Mouse (Mus musculus) liver, embryonic 11.5 days (tissue): ENCODE data around the gene Ppfibp2. TPM values are rescaled to one million over a fixed set of nuclear protein-coding genes. Genes with fewer than 3 reads are reported as not detected.

Experiments used
- ATAC-seq: fragments of 200-750 bp; cut with Nextera tagmentation; replicated peaks from 2 replicates; pipeline ENCODE4 v1.8.0; 2017; ENCODE audit warnings: moderate number of reproducible peaks, mild to moderate bottlenecking, moderate TSS enrichment, moderate library complexity; ENCODE audit not compliant: low FRiP score
- DNase-seq: peaks from one replicate; pipeline ENCODE4 v3.0.0-alpha.2; 2017; ENCODE audit warnings: low spot score
- H3K27ac ChIP-seq: fragments of 300-500 bp; sonication (generic); 2 replicates; pipeline ENCODE4 v1.5.1; 2014; ENCODE audit warnings: mild to moderate bottlenecking, low read depth, low read length, control low read depth
- H3K27me3 ChIP-seq: fragments of 300-500 bp; sonication (generic); replicated peaks from 2 replicates; pipeline ENCODE4 v1.6.1; 2014; ENCODE audit warnings: low read length, mixed read lengths; ENCODE audit not compliant: control insufficient read depth, insufficient read depth
- H3K36me3 ChIP-seq: fragments of 300-500 bp; sonication (generic); 2 replicates; pipeline ENCODE4 v1.6.1; 2014; ENCODE audit warnings: mild to moderate bottlenecking, low read length, moderate library complexity, mixed read lengths; ENCODE audit not compliant: control insufficient read depth, insufficient read depth
- H3K4me1 ChIP-seq: fragments of 300-500 bp; sonication (generic); replicated peaks from 2 replicates; pipeline ENCODE4 v1.6.1; 2014; ENCODE audit warnings: low read length, mixed read lengths; ENCODE audit not compliant: control insufficient read depth, insufficient read depth
- H3K4me2 ChIP-seq: fragments of 300-500 bp; sonication (generic); 2 replicates; pipeline ENCODE4 v1.6.1; 2014; ENCODE audit warnings: mild to moderate bottlenecking, control low read depth, moderate library complexity
- H3K4me3 ChIP-seq: fragments of 300-500 bp; sonication (generic); 2 replicates; pipeline ENCODE4 v1.5.1; 2014; ENCODE audit warnings: low read depth, low read length, control low read depth
- H3K9ac ChIP-seq: fragments of 300-500 bp; sonication (generic); 2 replicates; pipeline ENCODE4 v1.6.1; 2014; ENCODE audit warnings: low read depth, low read length, control low read depth
- H3K9me3 ChIP-seq: fragments of 300-500 bp; sonication (generic); 2 replicates; pipeline ENCODE4 v1.6.1; 2016; ENCODE audit warnings: low read length, inconsistent platforms, mixed read lengths; ENCODE audit not compliant: control insufficient read depth
- WGBS: fragments of 180-500 bp; shearing (Covaris S2); extraction: QIAGEN DNeasy Blood & Tissue Kit; methylation state at CpG from one replicate; pipeline ENCODE4 v1.1.7; 2014; 5-methylcytosine and 5-hydroxymethylcytosine counted together
- polyA plus RNA-seq: library from polyadenylated mRNA; unstranded; fragments of >200 nt; fragmentation: Nextera tagmentation; extraction: Ambion mirVana; gene quantifications from 2 replicates; pipeline ENCODE4 v1.2.1, GENCODE M21; 2014

The Ppfibp2 gene
- polyA plus RNA-seq, 1 experiment from 2014 or later: 9.1 TPM

DNA sequence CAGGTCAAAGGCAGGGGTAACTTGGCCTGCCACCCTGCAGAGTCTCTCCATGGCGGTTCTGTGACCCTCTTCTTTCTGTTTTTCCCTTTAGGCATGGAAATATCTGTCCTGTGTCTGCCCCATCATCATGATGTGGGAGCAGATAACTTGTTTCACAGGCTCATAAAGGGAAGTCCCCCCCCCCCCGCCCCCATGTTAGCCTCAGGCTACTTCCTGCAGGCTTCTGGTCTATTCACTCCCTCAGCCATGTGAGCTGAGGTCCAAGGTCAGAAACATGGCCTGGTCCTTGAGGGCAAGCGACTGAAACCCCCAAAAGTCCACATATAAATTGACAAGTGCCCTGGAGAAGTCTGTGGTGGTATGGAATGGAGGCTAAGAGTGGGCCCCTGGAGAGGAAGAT, 25.1 kb downstream of the Ppfibp2 start:
- no peak overlapping the region for H3K4me3 ChIP-seq
- H3K36me3 ChIP-seq: no peaks in the 10 kb centered on the region
- 46% methylated on average over 3 of the region's 3 CpGs for WGBS

GRCm38 (mm10) chr7:107624432-107624831, 29.4 kb downstream of the Ppfibp2 start:
- H3K27ac ChIP-seq: no peak overlapping the region
- H3K9ac ChIP-seq: no peak overlapping the region
- no peak for DNase-seq
- ATAC-seq: peak; percentile 41; the same call in 1 of the 2 replicates
- WGBS: 44% methylated on average over 3 of the region's 3 CpGs
- H3K4me1 ChIP-seq: no peaks in the 10 kb centered on the region
- H3K9me3 ChIP-seq: no peaks in the 10 kb centered on the region
- no peak overlapping the region for H3K4me2 ChIP-seq
- no peak overlapping the region for H3K4me3 ChIP-seq
- no peaks in the 10 kb centered on the region for H3K27me3 ChIP-seq
- no peaks in the 10 kb centered on the region for H3K36me3 ChIP-seq

More for the DNA sequence above, 25.1 kb downstream of the Ppfibp2 start:
- DNase-seq (no peak), ATAC-seq (no peak)
- H3K27me3 ChIP-seq: no peaks in the 10 kb centered on the region
- H3K9me3 ChIP-seq: no peaks in the 10 kb centered on the region
- H3K4me2 ChIP-seq: no peak overlapping the region
- no peak overlapping the region for H3K27ac ChIP-seq
- no peaks in the 10 kb centered on the region for H3K4me1 ChIP-seq
- H3K9ac ChIP-seq: no peak overlapping the region

DNA sequence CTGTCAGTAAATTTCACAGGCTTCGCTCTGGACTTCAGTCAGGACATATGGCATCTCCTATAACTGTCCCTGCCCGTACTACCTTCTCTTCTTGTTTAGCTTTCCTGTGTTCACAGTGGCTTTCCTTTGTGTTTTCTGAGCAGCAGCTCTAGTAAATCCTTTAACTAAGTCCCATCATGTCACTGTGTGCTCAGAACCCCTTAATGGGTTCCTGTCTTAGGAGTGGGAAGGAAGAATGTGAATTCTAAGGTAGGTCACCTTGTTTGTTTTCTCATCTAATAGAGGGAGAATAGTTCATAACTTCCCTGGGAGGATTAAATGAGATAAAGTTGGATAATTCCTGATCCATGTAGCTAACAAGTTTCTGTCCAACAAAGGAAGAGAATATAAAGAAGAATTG, 30.1 kb downstream of the Ppfibp2 start, which contains the start of gene 5330417H12Rik:
TSS of gene 5330417H12Rik (minus strand) at position 101 of the 400 bp plus-strand sequence.
- ATAC-seq: no peak
- no peaks in the 10 kb centered on the region for H3K36me3 ChIP-seq
- no peak within 1 kb of the TSS for H3K4me3 ChIP-seq
- no peaks in the 10 kb centered on the region for H3K27me3 ChIP-seq
- DNase-seq: no peak
- H3K4me1 ChIP-seq: no peaks in the 10 kb centered on the region
- no peak within 1 kb of the TSS for H3K27ac ChIP-seq
- H3K9ac ChIP-seq: no peak within 1 kb of the TSS
- H3K9me3 ChIP-seq: no peaks in the 10 kb centered on the region
- H3K4me2 ChIP-seq: no peak within 1 kb of the TSS
- WGBS: 78% methylated on average over 2 of the region's 2 CpGs

GRCm38 (mm10) chr7:107625781-107626180, 30.8 kb downstream of the Ppfibp2 start:
- Histone ChIP-seq H3K9me3 (no peaks in the 10 kb centered on the region), H3K27me3 (no peaks in the 10 kb centered on the region), H3K4me1 (no peaks in the 10 kb centered on the region), H3K4me2 (no peak overlapping the region), H3K9ac (no peak overlapping the region), H3K36me3 (no peaks in the 10 kb centered on the region), H3K4me3 (no peak overlapping the region), H3K27ac (no peak overlapping the region)
- WGBS: 67% methylated on average over 6 of the region's 6 CpGs
- no peak for ATAC-seq
- DNase-seq: no peak

DNA sequence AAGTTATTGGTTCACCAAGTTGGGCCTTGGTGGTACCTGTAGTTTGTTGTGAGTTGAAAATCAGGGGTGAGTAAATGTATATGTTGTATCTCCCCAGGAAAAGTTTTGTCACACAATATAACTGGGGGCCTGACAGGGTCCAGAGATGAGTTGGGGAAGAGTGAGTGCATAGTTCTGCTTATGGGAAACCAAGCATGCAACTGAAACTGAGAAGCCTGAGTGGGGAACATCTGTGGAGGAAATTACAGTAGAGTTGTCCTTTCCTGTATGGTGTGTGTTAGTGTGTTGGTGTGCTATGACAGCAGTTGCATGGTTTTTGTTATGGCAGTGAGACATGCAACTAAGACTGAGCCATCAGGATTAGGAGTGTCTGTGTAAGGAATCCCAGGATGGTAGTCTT, 33.4 kb downstream of the Ppfibp2 start:
- H3K9me3 ChIP-seq: no peaks in the 10 kb centered on the region
- H3K4me2 ChIP-seq: no peak overlapping the region
- no peaks in the 10 kb centered on the region for H3K27me3 ChIP-seq
- H3K36me3 ChIP-seq: no peaks in the 10 kb centered on the region
- H3K4me1 ChIP-seq: no peaks in the 10 kb centered on the region
- no peak for DNase-seq
- no peak overlapping the region for H3K9ac ChIP-seq
- no peak overlapping the region for H3K27ac ChIP-seq
- no peak for ATAC-seq
- H3K4me3 ChIP-seq: no peak overlapping the region

DNA sequence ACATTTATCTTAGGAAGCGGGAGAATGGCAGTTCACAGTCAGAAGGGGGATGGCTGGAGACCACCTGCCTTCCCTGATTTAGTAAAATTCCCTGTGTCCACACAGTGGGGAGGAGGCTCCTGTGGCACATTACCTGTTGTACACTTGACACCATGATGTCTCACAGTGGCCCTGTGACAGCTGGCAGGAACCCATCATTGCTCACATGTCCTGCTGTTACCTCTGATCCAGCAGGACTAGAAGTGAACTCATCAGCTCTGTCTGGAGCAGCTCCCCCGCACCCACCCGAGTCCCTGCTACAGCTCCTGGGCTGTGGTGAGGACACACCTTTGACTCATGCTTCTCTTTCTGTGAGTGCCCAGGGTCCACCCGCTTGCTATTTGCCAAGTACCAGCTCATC, 38.2 kb downstream of the Ppfibp2 start:
- Histone ChIP-seq H3K4me3 (no peak overlapping the region), H3K4me2 (no peak overlapping the region), H3K27me3 (no peaks in the 10 kb centered on the region), H3K27ac (no peak overlapping the region), H3K9ac (no peak overlapping the region), H3K9me3 (no peaks in the 10 kb centered on the region), H3K4me1 (no peaks in the 10 kb centered on the region), H3K36me3 (no peaks in the 10 kb centered on the region)
- DNase-seq (no peak), ATAC-seq (no peak)
- 90% methylated on average over 4 of the region's 4 CpGs for WGBS

DNA sequence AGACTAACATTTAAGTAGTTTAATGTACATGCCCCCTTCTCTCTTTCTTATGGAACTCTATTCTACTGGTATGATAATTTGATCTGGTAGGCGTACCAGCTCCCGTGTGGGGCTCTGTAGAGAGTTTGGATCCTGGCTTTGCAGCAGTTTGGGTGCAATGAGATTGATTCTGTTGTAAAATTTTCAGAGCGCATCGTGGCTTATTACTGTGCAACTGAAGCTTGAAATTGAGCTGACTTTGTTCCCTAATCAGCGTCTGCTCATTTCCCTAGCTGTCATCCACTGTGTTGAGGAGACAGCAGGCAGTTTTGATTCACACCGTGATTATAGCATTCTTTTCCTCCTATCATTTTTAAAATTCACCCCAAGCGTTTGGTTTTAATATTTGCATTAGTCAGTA, 42.4 kb downstream of the Ppfibp2 start:
- WGBS: 88% methylated on average over 7 of the region's 7 CpGs
- H3K4me2 ChIP-seq: no peak overlapping the region
- no peaks in the 10 kb centered on the region for H3K36me3 ChIP-seq
- no peak overlapping the region for H3K4me3 ChIP-seq
- no peaks in the 10 kb centered on the region for H3K4me1 ChIP-seq
- H3K9me3 ChIP-seq: no peaks in the 10 kb centered on the region
- H3K27me3 ChIP-seq: no peaks in the 10 kb centered on the region
- DNase-seq: no peak
- ATAC-seq: no peak
- no peak overlapping the region for H3K27ac ChIP-seq
- H3K9ac ChIP-seq: no peak overlapping the region

GRCm38 (mm10) chr7:107638026-107638425, 43.0 kb downstream of the Ppfibp2 start:
- no peak overlapping the region for H3K9ac ChIP-seq
- H3K36me3 ChIP-seq: no peaks in the 10 kb centered on the region
- ATAC-seq (no peak), DNase-seq (no peak)
- H3K4me1 ChIP-seq: no peaks in the 10 kb centered on the region
- no peak overlapping the region for H3K27ac ChIP-seq
- H3K27me3 ChIP-seq: no peaks in the 10 kb centered on the region
- H3K9me3 ChIP-seq: no peaks in the 10 kb centered on the region
- H3K4me2 ChIP-seq: no peak overlapping the region
- H3K4me3 ChIP-seq: no peak overlapping the region
- 75% methylated on average over 5 of the region's 5 CpGs for WGBS

DNA sequence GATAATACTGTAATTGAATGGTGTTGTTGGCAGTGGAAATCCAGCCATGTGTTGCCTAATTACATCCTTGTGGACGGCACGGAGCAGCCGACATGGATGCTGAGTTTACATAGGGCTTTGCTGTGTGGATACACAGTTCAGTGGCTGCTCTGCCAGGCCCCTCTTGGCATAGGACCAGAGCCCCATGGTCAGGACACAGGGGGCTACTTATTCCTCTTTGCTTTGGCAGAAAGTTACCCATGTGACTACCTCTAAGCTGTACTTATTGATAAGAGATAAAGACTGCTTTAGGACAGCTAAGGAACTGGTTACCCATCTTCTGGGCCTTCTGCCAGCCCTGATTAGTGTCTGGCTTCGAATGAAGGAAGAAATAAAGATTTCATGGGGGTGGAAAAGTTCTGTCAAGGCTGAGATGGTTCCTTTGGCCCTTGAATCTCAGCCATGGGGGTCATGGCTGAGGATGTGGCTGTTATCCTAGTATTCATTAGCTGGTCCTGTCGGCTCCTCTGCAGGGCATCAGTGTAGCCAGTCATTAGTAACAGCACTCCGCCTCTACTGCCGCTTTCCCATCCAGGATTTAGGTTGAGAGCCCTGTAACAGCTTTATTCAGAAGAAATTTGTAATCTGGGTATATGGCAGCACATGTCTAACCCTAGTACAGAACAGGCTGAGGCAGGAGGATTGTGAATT, 47.7 kb downstream of the Ppfibp2 start:
- no peaks in the 10 kb centered on the region for H3K9me3 ChIP-seq
- H3K9ac ChIP-seq: no peak overlapping the region

More for the DNA sequence above, 47.7 kb downstream of the Ppfibp2 start:
- no peak overlapping the region for H3K4me2 ChIP-seq
- H3K4me3 ChIP-seq: no peak overlapping the region
- WGBS: 72% methylated on average over 7 of the region's 7 CpGs
- no peaks in the 10 kb centered on the region for H3K4me1 ChIP-seq
- no peak overlapping the region for H3K27ac ChIP-seq
- no peaks in the 10 kb centered on the region for H3K27me3 ChIP-seq
- no peak for DNase-seq
- no peaks in the 10 kb centered on the region for H3K36me3 ChIP-seq
- ATAC-seq: peak; percentile 31; the same call in 1 of the 2 replicates
